Mouse (Mus musculus): Measurements from ENCODE around the gene Stag2.

Gene Stag2

GRCm38 (mm10) chrX:42215742-42216141, 66.6 kb downstream of the Stag2 start:
- no peak for ATAC-seq (ENCODE audit: low TSS enrichment)

GRCm38 (mm10) chrX:42250342-42250741, 101.2 kb downstream of the Stag2 start:
- no peak for ATAC-seq (ENCODE audit: low TSS enrichment)

- no peak for ATAC-seq (ENCODE audit: low TSS enrichment)
Observed at GRCm38 (mm10) chrX:42272713-42273112, 123.6 kb downstream of the Stag2 start.

- no peak for ATAC-seq (ENCODE audit: low TSS enrichment)
Observed at GRCm38 (mm10) chrX:42290215-42290614, 141.1 kb downstream of the Stag2 start.

- ATAC-seq (ENCODE audit: low TSS enrichment): no peak
Observed at GRCm38 (mm10) chrX:42315231-42315630, 166.1 kb downstream of the Stag2 start.

GRCm38 (mm10) chrX:42320424-42320823, 171.3 kb downstream of the Stag2 start:
- no peak for ATAC-seq (ENCODE audit: low TSS enrichment)

GRCm38 (mm10) chrX:42321200-42321773, 172.2 kb downstream of the Stag2 start:
- ATAC-seq (ENCODE audit: low TSS enrichment): no peak

- no peak for ATAC-seq (ENCODE audit: low TSS enrichment)
Observed at GRCm38 (mm10) chrX:42324848-42325247, 175.7 kb downstream of the Stag2 start.
